Mouse (Mus musculus): ENCODE measurements at regions not wholly inside any gene's neighbourhood (a gene's known extent, or its start where the extent isn't known, plus 50 kb on each side); places are given as distances from the start of the nearest gene placed in this dataset.

- no peak for DNase-seq
Measured at GRCm38 (mm10) chr13:53584504-53585130, 111.7 kb upstream of the Msx2 start.

- no peak for DNase-seq
Measured at GRCm38 (mm10) chr13:53553876-53554577, 81.2 kb upstream of the Msx2 start.

GRCm38 (mm10) chr13:53553192-53553875 is 80.5 kb upstream of the Msx2 start:
- DNase-seq: no peak

- DNase-seq: peak; percentile 57
Measured at GRCm38 (mm10) chr13:53548396-53548795, 75.5 kb upstream of the Msx2 start.

GRCm38 (mm10) chr13:53543291-53543690 is 70.4 kb upstream of the Msx2 start:
- DNase-seq: no peak

- no peak for DNase-seq
Measured at GRCm38 (mm10) chr13:53539797-53540196, 66.9 kb upstream of the Msx2 start.

GRCm38 (mm10) chr13:53537937-53538336 is 65.1 kb upstream of the Msx2 start:
- peak; percentile 21 for DNase-seq

GRCm38 (mm10) chr13:53535781-53536425 is 63.0 kb upstream of the Msx2 start:
- no peak for DNase-seq

- DNase-seq: no peak
Measured at GRCm38 (mm10) chr13:53533738-53534137, 60.9 kb upstream of the Msx2 start.

GRCm38 (mm10) chr13:53526880-53527279 is 54.0 kb upstream of the Msx2 start:
- no peak for DNase-seq

GRCm38 (mm10) chr13:53522807-53523206 is 49.9 kb upstream of the Msx2 start:
- DNase-seq: no peak
